Mouse (Mus musculus) C2C12 (cell line): ENCODE data around the gene Sox1.

Experiments used
- CTCF ChIP-seq: IDR thresholded peaks from one replicate; pipeline ENCODE4 v1.5.1; 2011; ENCODE audit not compliant: control insufficient read depth, insufficient read depth, insufficient read length
- MYOD1 ChIP-seq: IDR thresholded peaks from one replicate; pipeline ENCODE4 v1.6.1; 2011; ENCODE audit warnings: low read depth; ENCODE audit not compliant: control insufficient read depth, insufficient read length

GRCm38 (mm10) chr8:12402709-12403108 is 7.6 kb downstream of the Sox1 start:
- TF ChIP-seq CTCF: no peak
- TF ChIP-seq MYOD1: no peak
